Mouse (Mus musculus) megakaryocyte progenitor cell, adult 5-6 weeks (primary cell): ENCODE measurements at regions not wholly inside any gene's neighbourhood (a gene's known extent, or its start where the extent isn't known, plus 50 kb on each side); places are given as distances from the start of the nearest gene placed in this dataset.

Experiments
- ATAC-seq: replicated peaks from 2 replicates; pipeline ENCODE4 v1.8.0; 2016; ENCODE audit warnings: mild to moderate bottlenecking, moderate TSS enrichment, inconsistent platforms; ENCODE audit not compliant: poor library complexity

- ATAC-seq: peak; percentile 68
Measured at GRCm38 (mm10) chr6:139391307-139391706, 110.5 kb downstream of the Rergl start.

- no peak for ATAC-seq
Measured at GRCm38 (mm10) chr6:139350939-139351338, 150.8 kb downstream of the Rergl start.

- ATAC-seq: no peak
Measured at GRCm38 (mm10) chr6:139325226-139325625, 176.6 kb downstream of the Rergl start.

GRCm38 (mm10) chr6:139307651-139308050 lies 194.1 kb downstream of the Rergl start:
- ATAC-seq: no peak

DNA sequence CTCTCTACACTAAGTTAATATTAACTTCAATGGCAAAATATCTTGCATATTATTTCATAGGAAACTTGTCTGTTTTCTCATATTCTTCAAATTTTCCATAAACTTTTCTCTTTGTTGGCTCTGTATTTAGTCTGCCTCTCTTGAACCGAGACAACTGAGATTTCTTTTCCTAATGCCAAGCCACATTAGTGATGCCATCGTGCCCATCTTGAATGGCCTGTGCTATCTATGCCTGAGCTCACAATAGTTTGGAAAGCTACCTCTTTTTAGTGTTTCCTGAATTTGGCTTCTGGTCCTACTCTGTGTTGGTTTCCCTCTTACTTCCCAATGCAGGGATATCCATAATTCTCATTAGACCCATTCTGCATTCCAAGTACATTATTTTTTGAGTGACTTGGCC lies 197.5 kb downstream of the Rergl start:
- ATAC-seq: no peak

GRCm38 (mm10) chr6:139295701-139296100 lies 206.1 kb downstream of the Rergl start:
- no peak for ATAC-seq

- no peak for ATAC-seq
Measured at GRCm38 (mm10) chr6:139279093-139279492, 222.7 kb downstream of the Rergl start.

DNA sequence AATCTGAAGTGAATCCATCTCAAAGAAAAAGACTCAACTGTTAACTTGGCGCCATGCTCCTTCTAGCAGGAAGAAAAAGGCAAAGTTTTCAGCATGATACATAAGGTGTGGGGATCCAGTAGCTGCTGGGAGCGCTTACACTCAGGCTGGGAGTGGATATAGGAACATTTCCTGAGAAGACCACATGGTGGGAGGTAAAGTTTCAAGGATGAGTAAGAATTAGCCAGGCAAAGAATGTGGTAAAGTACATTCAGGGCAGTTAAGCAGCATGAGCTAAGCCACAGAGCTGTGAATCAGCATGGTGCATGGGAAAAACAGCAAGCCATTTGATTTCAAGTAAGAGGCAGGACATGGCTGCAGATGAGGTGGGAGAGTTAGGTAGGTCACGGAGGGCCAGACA lies 226.3 kb downstream of the Rergl start:
- no peak for ATAC-seq

- ATAC-seq: no peak
Measured at GRCm38 (mm10) chr6:139253704-139254103, 248.1 kb downstream of the Rergl start.

DNA sequence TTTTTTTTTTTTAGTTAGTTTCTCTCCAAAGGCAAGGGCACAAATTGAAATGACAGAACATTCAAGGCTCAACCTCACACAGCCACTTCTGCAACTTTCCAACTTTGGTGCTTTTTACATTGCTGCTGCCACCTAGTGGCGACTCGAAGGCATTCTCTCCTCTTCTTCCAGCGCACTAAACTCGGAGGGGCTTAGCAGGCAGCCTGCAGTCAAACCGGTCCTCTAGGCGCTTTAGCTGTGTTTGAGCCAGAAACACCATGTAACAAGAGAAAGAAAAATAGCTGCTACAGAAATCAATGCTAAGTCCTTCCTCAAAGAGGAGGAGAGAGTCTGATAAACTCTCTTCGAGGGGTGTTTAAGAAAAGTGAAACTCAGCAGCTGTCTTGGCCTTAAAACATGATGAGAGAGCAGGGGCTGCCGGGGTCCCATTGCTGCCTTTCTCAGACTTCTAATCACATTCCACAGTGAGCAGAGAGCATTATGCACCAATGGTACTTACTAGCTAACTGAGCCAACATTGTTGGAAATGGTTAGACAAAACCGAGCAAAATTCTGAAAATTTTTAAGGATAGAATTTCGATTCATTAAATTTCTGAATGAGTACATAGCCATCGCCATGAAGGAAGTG lies 252.7 kb downstream of the Rergl start:
- ATAC-seq: peak; percentile 94

- no peak for ATAC-seq
Measured at GRCm38 (mm10) chr6:139226127-139226526, 275.6 kb downstream of the Rergl start.

DNA sequence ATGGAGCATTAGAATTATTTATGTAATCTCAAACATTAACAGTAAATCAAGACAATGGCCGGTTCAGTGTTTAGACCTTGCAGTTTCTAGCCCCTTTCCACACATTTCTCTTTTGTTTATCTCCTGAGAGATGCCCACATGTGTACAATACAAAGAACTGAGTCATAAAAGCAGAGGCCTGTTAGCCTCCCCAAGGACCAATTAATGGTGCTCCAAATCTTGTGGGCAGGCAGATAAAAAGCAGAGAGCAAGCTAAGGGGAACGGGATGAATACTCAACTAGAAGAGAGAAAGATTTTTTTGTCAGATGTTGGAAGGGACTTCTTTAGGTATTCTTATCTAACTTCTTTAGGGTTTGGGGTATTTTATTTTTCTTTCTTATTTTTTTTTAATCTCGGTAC lies 287.3 kb downstream of the Rergl start:
- no peak for ATAC-seq

DNA sequence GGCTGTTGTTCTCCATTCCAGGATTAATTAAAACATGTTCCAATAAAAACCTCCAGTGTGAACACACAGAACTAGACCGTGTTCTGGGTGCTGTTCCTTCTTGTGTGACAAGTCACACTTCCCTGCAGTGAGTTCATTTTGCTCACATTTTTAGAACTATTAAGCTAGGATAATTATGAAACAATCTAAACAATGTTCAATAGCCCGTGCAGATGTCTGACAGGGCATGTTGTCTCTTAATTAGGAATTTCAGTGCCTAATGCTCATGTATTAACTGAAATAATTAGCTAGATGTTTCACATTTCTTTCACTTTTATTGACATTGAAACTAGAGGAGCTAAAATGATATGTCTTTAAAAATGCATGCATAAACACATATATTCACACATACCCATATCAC lies 291.5 kb downstream of the Rergl start:
- ATAC-seq: no peak

DNA sequence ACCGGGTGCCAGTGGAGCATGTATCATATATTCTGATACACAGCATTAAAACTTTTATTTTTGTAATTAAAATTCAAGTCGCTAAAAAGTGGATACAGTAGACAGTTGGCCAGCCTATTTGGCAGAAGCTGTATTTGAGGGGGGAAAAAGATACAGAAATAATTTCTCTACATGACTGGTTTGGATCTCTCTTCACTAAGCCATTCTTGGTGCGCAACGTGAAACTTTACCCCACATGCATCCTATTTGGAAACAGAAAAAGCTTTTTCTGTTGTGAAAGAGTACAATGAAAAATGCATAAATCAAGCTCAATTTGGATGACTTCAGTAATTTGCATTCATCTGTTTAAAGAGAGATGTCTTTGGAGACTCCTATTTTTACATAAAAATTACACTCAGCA lies 303.2 kb downstream of the Rergl start:
- no peak for ATAC-seq

DNA sequence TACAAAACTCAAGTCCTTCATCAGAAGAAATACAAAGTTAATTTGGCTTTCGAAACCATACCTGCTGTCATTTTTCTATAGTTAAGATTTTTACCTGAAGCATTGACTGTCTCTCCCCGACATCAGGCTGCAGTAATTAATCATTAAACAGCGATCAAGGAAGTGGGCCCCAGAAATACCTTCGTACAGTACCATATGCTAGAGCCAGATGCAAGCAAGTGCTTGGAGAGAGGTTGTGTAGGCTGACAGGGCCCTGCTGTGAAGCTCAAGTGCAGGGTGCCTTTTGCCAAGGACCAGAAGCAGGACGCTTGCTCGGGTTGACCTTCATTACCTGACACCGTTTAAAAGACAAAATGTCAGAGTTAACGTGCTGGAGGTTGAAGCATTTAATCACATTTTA lies 315.3 kb downstream of the Rergl start:
- ATAC-seq: no peak

- no peak for ATAC-seq
Measured at GRCm38 (mm10) chr6:139160352-139160751, 341.4 kb downstream of the Rergl start.

DNA sequence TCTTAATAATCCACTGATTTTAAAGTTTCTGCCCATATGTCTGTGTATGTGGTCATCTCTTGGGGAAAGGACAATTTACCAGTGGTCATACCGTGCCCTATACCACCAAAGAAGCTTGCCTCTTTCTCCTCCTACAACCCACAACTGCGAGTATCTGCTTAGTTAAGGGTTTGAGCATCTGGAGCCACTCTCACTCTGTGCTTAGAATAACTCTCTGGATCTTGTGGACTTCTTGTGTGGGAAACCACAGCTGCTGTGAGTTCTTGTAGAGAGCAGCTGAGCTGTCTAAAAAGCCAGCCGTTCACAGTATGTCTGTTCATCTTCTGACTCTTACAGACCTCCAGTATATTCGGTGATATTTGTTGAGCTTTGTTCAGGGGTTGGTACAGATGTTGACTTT lies 342.0 kb downstream of the Rergl start:
- ATAC-seq: no peak

GRCm38 (mm10) chr6:139154802-139155201 lies 347.0 kb downstream of the Rergl start:
- no peak for ATAC-seq

DNA sequence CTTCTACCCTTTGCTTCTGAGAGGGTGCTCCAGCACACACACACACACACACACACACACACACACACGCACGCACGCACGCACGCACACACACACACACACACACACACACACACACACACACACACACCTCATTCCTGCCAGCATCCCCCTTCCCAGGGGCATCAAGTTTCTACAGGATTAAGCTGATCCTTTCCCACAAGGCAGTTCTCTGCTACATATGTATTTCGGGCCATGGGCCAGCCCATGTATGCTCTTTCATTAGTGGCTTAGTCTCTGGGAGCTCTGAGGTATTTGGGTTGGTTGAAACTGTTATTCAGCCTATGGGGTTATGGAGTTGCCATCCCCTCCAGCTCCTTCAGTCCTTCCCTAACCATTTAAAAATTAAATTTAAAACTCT lies 366.1 kb downstream of the Rergl start:
- ATAC-seq: no peak

DNA sequence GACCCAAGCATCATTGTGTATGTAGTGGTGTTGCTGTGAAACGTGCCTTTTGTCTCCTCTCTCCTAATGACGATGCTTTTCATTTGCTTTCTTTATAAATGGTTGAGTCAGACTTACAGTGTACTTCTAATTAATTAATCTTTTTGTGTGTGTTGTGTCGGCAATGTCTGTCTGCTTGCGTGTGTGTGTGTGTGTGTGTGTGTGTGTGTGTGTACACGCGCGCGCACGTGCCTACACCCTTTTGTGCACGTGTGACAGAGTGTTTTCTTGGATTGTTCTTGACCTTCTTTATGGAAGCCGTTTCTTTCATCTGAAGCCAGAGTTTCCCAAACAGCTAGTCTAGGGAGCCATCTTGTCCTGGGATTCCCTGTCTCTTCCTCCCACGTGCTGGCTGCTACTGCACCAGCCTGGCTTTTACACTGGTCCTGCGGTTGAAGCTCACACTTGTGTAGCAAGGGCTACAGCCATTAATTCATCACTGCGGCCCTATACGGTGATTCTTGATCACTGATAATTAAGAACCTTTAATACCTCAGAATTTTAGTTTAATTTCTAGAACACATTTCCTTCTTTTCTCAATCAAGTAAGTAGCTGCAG lies 369.6 kb downstream of the Rergl start:
- ATAC-seq: no peak

DNA sequence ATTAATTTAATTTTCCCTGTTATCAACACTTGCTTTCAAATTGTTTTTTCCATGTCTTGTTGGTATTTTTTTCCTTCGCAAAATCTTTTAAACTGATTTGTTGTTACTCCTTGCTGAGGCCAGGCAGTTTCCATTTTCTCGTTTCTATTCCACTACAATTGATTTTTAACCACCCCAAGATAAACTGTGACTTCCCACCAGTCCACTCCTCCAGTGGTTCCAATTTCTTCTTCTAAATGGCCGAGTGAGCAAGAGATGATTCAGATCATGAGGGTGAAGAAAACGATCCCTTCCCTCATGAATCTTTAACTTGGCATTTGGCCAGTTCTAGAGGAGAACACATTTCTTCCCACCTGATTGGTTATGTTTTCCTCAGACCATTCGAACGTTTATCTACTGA lies 393.5 kb downstream of the Rergl start:
- no peak for ATAC-seq

GRCm38 (mm10) chr6:139103397-139103796 lies 398.4 kb downstream of the Rergl start:
- ATAC-seq: no peak

DNA sequence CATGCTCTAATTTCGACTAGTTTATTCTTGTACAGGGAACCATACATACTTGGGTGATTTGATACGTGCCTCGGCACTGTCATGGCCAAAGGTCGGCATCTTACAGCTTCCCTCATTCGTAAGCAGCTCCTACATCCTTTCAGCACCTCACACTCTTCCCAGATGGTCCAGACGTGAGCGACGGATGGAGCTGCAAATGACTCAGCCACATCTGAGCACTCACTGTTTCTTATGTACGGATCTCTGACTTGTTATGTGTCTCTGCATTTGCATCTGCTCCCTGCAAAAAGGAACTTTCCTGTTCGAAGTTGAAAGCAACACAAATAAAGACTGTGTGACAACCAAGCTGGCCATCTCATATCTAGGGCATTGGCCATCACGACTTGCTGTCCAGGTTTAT lies 402.5 kb downstream of the Rergl start:
- no peak for ATAC-seq
